Mouse (Mus musculus) kidney, adult 2 months (tissue): ENCODE data around the gene Sbk2.

Source experiments
- CTCF ChIP-seq: fragments of 200-500 bp; conservative IDR thresholded peaks from 2 replicates; pipeline ENCODE4 v1.5.1; 2011; ENCODE audit warnings: low read depth, mild to moderate bottlenecking, control low read depth, low read length, moderate library complexity, mixed read lengths; ENCODE audit not compliant: insufficient read depth, insufficient read length
- POLR2A ChIP-seq: fragments of 200-500 bp; IDR thresholded peaks from one replicate; pipeline ENCODE4 v1.6.1; 2011; ENCODE audit warnings: low read depth, low read length, control low read depth

- TF ChIP-seq CTCF (no peak), POLR2A (no peak)
These were observed 32.7 kb upstream of the Sbk2 start for GRCm38 (mm10) chr7:4996934-4997333.
